Mouse (Mus musculus) right cerebral cortex, postnatal 36 days (tissue): ENCODE measurements around the gene Slc28a2.
A peak's percentile ranks its signal among the peaks of the same experiment; 100 is the strongest.
"Not testable (repeated sequence)": the region's sequence is repeated elsewhere in the genome, so short reads cannot be mapped to it uniquely, and the experiment has no call there.

Experiments used
- DNase-seq, 2 experiments: peaks; one replicate each; pipeline ENCODE4 v3.0.0; 2022; ENCODE audit warnings: low spot score in 2 of 2, mixed read lengths in 1 of 2

Gene Slc28a2

DNA sequence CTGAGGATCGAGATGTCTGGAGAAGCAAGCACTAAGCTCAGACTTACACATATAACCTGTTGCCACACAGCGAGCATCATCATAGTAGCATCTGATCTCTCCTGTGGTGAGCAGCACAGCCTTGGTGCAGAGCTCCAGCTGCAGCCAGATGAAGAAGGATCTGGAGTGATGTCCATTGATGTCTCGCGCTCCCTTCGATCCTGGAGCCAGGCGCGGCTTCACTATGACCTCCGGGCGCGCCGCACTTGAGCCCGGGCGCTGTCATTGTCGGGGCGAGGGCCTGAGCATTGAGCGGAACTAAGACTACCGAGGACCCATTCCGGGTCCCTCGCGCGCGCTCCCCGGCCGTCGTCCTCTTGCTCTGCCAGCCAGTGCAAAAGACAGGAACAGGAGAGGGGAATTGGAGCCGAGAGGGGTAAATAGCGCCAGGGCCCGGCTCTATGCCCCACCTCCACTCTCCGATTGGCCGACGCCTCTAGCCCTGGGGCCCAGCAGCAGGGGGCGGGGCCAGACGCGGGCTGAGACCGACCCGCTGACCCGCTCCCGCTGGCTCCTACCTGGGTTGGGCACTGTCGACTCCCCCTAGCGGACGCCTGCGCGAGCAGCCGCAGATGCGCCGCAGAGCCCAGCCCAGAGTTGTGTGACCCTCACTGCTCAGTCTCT, 41.2 kb downstream of the Slc28a2 start:
- DNase-seq = peak; percentile 75 to 79

DNA sequence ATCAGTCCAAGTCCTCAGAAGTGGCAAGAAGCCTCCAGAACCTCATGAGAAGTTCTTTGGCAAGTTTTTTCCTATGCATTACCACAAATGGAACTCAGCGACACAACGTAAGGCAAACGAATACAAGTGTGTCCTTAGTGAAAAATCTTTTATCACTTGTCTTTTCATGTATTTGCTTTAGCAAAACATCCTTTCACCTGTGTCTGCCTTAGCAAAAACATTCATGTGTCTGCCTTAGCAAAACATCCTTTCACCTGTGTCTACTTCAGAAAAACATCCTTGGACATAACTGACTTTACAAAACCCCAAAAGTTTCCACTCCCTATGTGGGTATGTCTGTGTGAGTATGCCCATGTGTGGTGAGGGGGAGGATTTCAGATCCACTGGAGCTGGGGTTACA, 42.9 kb downstream of the Slc28a2 start:
- no peak for DNase-seq

DNA sequence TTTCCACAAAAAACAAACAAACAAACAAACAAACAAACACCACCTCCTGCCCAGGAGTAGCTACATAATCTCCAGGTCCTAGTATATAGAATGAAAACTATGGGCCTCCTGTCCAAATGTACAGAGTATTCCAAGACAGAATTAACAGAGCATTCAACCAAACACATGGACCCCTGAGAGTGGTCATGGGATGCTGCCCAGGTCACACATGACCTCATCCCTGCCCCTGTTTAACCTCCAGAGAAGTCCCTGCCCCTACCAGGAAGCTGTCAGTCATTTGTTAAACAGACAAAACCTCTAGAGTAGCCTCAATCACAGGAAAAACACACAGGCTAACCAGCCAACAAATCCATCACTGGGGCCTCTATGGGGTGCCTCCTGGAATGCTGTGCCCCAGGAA, 50.3 kb downstream of the Slc28a2 start:
- no peak for DNase-seq

DNA sequence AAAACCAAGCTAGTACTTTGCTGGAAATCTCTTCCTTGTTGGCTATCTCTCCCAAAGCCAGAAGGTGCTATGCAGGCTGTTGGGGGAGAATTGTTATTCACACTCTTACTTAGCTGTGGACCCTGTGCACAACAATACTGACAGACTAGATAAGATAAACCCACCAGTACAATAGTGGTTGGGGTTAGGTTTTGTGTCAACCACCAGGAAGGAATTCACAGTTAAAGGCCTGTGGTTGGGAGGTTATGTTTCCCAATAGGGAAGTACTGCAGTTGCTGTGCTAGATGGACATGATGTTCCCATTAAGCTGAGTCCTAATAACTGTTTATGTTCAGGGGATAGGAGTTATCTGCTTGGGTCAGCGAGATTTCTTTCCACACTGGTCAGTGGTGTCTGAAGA, 57.5 kb downstream of the Slc28a2 start:
- not testable (repeated sequence) for DNase-seq

DNA sequence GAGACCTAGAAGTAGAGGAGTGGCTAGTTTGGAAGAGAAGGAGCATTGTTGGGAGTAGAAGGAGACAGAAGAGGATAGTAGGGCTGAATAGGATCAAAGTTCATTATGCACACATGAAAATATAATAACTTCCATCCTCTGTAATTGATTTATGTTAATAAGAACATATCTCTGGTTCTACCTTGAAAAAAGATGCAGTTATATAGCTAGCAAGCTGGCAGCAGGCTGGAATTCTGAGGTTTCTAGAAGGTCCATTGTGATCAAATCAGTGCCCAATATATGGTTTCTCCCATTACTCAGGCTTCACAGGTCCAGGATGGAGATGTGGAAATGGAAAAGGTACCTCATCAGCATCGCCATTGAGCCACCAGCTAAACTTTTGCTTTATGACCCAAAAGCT, 58.4 kb downstream of the Slc28a2 start, which contains the start of gene Gm14085:
Gene Gm14085, plus strand, starts transcription at position 301 of the 400 bp plus-strand sequence.
- DNase-seq = no peak

DNA sequence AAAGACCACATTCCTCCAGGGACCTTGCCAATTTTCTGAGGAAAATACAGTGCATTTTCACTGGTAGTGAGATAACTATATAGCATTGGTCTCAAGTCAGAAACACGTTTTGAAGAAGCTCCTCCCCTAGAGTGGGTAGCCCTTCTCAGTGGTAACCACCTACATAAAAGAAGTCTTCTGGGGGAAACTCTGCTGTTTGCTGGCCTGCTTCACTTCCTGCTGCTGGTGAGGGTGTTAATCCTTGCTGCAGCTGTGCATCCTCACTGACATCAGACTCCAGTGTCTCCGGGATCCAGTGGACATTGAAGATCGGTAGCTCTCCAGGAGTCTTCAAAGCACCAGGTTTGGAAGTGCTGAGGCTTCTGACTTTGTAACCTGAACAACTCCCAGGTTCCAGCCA, 59.4 kb downstream of the Slc28a2 start:
- not testable (repeated sequence) for DNase-seq

DNA sequence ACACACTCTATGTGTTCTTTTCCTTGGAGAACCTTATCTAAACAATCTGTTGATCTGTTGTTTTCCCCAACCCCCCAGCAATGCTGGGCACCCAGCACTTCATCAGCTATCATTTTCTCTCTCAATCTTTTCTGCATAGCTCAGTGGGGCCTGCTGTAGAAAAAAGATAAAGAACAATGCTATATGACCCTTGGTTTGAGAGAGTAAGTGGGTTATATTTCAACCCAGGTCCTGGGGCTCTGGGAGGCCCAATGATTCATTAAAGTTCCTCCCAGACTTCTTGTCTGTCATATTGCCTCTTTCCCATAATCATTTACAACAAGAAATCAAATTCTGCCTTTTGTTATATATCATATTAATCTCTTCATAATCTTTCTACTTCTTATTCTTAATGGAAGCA, 59.8 kb downstream of the Slc28a2 start:
- DNase-seq = not testable (repeated sequence)

DNA sequence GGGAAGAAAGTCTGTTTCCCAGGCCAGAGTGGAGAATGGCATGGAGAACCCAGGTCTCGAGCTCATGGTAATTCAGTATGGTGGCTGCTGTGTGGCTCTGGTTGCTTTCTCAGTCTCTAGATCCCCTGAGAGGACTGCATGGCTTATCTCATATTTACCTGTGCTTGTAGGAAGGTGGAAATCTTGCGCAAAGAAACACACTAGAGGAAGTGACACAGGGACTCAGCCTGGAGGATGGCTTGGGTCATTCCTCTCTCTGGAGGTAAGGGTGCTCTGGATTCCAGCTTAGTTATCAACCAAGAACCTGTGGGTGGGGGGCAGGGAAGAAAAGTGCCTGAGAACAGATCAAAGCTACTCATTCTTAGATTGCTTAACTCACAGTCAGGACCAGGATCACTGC, 60.4 kb downstream of the Slc28a2 start:
- no peak for DNase-seq
